Mouse (Mus musculus): ENCODE data around the gene Notch1.

The Notch1 gene

GRCm38 (mm10) chr2:26447451-26447850 is 69.0 kb downstream of the Notch1 start:
- DNase-seq (ENCODE audit: low read depth, low spot score): no peak

GRCm38 (mm10) chr2:26446671-26447070 is 69.8 kb downstream of the Notch1 start:
- DNase-seq (ENCODE audit: low read depth, low spot score): no peak

DNA sequence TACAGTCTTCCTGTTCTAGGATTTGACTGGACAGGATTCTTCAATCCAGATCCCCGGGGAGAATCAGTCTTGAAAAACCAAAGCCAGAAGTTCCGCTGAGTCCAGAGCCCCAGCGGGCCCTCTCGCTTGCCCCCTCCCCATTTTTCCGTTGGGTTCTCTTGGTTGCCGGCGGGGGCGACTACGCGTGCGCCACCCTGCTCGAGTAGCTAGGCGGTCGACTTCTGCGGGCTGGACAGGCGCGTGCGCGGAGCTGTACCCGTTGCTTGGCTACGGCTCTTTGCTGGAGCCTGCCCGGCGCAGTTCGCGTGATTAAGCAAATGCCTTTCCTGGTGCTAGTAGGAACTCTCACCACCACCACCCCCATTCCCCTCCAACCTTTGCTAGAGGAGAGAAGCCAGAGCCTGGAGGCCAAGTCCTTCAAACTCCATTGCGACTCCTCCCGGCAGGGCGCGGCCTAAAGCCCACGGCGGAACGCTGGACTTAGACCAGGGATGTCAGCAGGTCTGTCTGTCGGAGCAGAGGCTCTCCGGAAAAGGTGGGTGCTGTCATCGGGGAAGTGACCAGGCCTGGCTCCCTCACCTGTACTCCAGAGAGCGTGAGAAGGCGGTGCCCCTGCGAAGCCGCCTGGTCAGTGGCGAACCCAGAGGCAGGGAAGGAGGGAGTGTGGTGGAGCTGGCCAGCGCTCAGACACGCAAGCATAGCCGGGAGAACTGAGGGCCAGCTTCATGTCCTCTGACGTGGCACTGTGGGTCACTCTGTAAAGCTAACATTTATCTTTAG is 70.6 kb downstream of the Notch1 start:
- peak; percentile 87 for DNase-seq (ENCODE audit: low read depth, low spot score)

DNA sequence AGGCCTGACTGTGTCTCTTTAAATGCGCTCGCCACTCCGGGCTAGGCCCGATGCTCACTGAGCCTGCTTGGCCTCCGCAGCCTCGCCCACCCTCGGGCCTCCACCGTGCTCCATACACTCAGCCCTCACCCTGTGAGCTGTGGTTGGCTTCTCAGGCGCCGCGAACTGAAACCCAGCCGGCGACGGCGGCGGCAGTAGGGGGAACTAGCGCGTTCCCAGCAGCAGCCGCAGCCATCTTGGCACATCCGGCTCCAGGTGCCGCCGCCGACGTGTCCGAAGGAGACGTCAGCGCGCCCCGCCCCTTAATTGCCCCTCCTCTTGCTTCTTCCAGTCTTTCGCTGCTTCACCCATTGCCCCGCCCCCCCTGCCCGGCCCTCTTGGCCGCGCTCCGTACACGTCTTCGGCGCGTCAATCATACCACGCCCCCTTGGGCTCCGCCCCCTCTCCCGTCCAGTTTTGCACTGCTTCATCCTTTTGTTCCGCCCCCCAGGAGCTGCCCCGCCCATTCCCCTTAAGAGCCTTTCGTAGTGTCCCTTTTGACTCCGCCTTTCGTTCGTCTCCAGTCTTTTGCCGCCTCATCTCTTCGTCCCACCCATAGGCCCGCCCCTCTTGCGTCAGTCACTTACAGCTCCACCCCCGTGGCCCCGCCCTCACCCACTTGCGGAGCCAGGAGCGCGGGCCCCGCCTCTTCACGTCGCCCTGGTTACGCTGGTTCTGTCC is 71.4 kb downstream of the Notch1 start, which contains the start of gene Sec16a:
Gene Sec16a, minus strand, starts transcription at position 271 of the 720 bp plus-strand sequence.
- DNase-seq (ENCODE audit: low read depth, low spot score): peak; percentile 100

GRCm38 (mm10) chr2:26444368-26444767 is 72.1 kb downstream of the Notch1 start:
- DNase-seq (ENCODE audit: low read depth, low spot score): no peak

GRCm38 (mm10) chr2:26443876-26444275 is 72.6 kb downstream of the Notch1 start:
- DNase-seq (ENCODE audit: low read depth, low spot score): no peak

- DNase-seq (ENCODE audit: low read depth, low spot score): no peak
Measured at GRCm38 (mm10) chr2:26442843-26443242, 73.6 kb downstream of the Notch1 start.

GRCm38 (mm10) chr2:26441688-26442087 is 74.8 kb downstream of the Notch1 start:
- no peak for DNase-seq (ENCODE audit: low read depth, low spot score)

DNA sequence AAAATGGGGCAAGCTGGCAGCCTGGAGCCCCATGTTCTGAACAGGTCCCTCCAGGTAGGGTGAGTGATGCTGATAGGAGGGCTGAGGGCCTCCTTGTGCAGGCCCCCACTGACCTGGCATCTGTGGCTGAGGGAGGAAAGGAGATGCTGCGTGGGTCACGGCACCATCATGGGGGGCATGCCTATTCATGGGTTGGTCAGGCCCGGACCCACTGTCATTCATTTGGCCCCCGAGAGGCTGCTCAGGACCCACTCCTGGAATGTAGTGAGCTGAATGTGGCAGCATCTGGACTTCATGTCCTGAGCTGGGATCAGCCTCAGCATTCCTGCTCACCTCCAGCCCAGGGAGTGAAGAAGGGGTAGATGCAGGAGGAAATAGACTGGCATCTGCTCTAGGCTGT is 75.2 kb downstream of the Notch1 start:
- DNase-seq (ENCODE audit: low read depth, low spot score): no peak

GRCm38 (mm10) chr2:26439671-26440070 is 76.8 kb downstream of the Notch1 start:
- no peak for DNase-seq (ENCODE audit: low read depth, low spot score)

DNA sequence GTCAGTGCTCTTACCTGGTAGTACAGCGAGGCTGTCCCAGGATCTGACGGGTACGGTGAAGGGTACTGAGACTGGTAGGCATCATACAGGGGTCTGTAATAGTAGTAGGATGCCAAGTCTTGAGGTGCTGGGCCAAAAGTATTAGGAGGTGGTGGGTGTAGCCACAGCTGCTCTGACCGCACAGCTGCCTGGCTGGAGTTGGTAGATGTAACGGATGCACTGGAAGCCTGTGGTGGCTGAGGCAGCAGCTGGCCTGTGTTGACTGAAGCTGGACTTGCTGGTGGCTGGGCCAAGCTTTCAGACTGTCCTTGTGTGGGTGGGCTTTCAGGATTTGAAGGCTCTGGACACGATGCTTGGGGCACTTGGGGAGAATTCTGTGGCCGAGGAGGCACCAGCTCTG is 78.1 kb downstream of the Notch1 start:
- DNase-seq (ENCODE audit: low read depth, low spot score): no peak

GRCm38 (mm10) chr2:26437221-26437620 is 79.2 kb downstream of the Notch1 start:
- no peak for DNase-seq (ENCODE audit: low read depth, low spot score)

DNA sequence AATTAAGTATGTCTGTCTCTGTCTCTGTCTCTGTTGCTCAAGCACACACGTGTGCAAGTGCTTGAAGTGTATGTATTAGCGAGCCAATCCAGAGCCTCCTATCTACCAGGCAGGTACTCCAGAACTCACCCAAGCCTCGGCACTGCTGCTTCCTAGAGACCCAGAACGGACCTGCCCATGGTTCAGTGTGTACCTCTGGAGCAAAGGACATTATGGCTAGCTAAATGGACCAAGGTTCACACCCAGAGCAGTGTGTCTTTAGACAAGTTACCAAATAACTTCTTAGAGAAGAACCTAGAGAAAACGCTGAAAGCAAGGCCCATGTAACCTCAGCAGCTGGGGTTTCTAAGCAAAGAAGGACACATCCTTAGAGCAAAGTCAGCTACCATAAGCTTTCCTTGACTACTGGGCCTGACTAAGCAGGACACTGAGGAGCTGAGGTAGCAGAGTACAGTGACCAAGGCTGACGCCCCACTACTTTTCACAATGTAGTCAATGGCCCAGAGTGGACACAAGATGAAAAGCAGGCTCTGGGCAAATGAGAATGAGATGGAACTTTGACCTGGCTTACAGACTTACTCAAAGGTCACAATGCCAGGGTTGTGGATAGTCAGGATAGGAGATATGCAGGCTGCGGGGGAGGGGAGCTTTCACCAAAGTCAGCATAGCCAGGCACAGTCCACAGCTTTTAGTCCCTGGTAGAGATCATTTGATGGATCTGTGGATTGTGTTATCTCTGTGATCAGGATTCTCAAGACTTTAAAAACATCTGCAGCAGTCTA is 81.5 kb downstream of the Notch1 start:
- DNase-seq (ENCODE audit: low read depth, low spot score): no peak

DNA sequence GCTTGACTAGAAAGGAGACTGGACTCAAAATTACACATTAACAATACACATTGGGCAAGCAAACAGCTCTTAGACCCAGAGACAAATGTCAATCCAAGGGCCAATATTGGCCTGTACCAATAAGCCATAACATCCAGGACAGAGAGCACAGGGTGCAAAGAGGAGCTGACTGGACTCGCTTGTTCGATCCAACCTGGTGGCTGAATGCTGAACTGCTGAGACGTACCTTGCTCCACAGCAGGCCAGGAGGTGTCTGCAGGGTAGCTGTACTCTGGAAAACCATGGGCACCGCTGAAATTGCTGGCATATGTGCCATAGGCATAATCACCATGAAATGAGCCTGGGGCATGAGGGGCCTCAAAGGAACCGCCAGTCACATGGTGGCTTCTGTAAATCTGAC is 86.6 kb downstream of the Notch1 start:
- no peak for DNase-seq (ENCODE audit: low read depth, low spot score)

GRCm38 (mm10) chr2:26424541-26424940 is 91.9 kb downstream of the Notch1 start:
- no peak for DNase-seq (ENCODE audit: low read depth, low spot score)

- DNase-seq (ENCODE audit: low read depth, low spot score): no peak
Measured at GRCm38 (mm10) chr2:26423086-26423485, 93.4 kb downstream of the Notch1 start.

- no peak for DNase-seq (ENCODE audit: low read depth, low spot score)
Measured at GRCm38 (mm10) chr2:26421969-26422368, 94.5 kb downstream of the Notch1 start.

DNA sequence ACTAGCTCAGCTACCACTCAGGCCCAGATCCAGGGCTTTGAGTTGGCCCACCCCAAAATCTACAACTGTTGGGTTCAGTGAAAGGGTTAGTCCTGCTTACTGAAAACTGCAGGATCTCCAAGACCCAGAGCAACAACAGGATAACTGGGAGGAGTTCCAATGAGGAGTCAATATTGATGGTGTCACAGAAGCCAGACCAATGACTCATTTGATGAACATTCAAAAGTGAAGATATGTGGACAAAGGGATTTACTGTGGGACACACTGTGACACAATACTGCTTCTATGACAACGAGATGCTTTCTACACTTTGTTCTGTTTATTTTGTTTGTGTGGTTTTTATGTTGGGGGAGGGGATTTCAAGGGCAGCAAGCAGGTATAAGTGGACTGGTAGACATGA is 98.3 kb downstream of the Notch1 start:
- no peak for DNase-seq (ENCODE audit: low read depth, low spot score)

- DNase-seq (ENCODE audit: low read depth, low spot score): no peak
Measured at GRCm38 (mm10) chr2:26417066-26417465, 99.4 kb downstream of the Notch1 start.

GRCm38 (mm10) chr2:26410931-26411411 is 105.5 kb downstream of the Notch1 start:
- no peak for DNase-seq (ENCODE audit: low read depth, low spot score)

DNA sequence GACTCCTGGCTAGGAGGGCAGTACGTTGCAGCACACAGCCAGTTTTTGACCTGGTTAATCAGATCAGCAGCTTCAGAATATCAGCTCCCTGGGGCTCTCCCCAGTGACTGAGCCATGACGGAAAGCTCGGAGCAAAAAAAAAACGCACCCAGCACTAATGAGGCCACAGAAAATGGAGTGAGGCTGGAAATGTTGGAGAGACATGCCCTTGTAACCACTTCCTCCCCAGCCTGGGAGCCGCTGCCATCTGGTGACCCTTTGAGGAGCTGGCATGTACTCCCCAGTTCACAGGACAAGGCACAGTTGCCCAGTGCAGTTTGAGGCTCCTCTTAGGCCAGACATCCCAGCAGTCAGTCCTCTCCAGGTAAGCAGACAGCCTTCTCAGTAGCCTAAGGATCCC is 106.4 kb downstream of the Notch1 start:
- no peak for DNase-seq (ENCODE audit: low read depth, low spot score)

DNA sequence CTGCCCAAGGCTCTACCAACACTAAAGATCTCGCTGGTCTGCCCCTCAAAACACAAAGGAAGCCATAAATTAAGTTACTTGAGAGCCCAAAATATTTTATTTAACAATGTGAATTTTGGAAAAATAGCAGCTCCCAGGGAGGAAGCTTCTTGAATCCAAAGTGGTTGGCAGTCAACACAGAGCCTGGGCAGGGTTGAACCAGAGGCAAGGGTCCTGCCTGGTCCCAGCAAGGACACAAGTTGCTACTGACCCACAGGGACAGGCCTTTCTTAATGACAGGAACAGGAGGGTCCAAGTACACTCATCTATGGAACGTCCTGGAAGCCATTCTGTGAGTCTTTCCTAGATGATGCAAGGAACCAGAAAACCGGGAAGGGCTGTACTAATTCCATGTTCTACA is 107.1 kb downstream of the Notch1 start:
- no peak for DNase-seq (ENCODE audit: low read depth, low spot score)
